Mouse (Mus musculus) ES-Bruce4 (cell line): ENCODE measurements at regions not wholly inside any gene's neighbourhood (a gene's known extent, or its start where the extent isn't known, plus 50 kb on each side); places are given as distances from the start of the nearest gene placed in this dataset.

Source experiments
- H3K27ac ChIP-seq: 2 replicates; pipeline ENCODE4 v1.5.1; 2012; ENCODE audit warnings: low read length, inconsistent platforms; ENCODE audit not compliant: insufficient read depth
- H3K27me3 ChIP-seq: 2 replicates; pipeline ENCODE4 v1.6.1; 2012; ENCODE audit warnings: mild to moderate bottlenecking, low read length, inconsistent platforms; ENCODE audit not compliant: control insufficient read depth, poor library complexity, insufficient read depth, severe bottlenecking
- H3K36me3 ChIP-seq: 2 replicates; pipeline ENCODE4 v1.6.1; 2012; ENCODE audit warnings: inconsistent platforms, mild to moderate bottlenecking, low read length, moderate library complexity; ENCODE audit not compliant: control insufficient read depth, poor library complexity, insufficient read depth, severe bottlenecking
- H3K4me1 ChIP-seq: one replicate; pipeline ENCODE4 v1.8.1; 2011; ENCODE audit warnings: low read length; ENCODE audit not compliant: control insufficient read depth, insufficient read depth
- H3K4me3 ChIP-seq: 2 replicates; pipeline ENCODE4 v1.5.1; 2011; ENCODE audit warnings: low read depth, mild to moderate bottlenecking, low read length
- H3K9ac ChIP-seq: 2 replicates; pipeline ENCODE4 v1.6.1; 2012; ENCODE audit warnings: low read depth, mild to moderate bottlenecking, inconsistent platforms; ENCODE audit not compliant: poor library complexity, severe bottlenecking
- H3K9me3 ChIP-seq: replicated peaks from 2 replicates; pipeline ENCODE4 v1.6.1; 2012; ENCODE audit warnings: mild to moderate bottlenecking, low read length, inconsistent platforms; ENCODE audit not compliant: control insufficient read depth, poor library complexity, insufficient read depth, severe bottlenecking
- CTCF ChIP-seq: IDR thresholded peaks from one replicate; pipeline ENCODE4 v1.8.1; 2011; ENCODE audit warnings: low read depth, low read length
- EP300 ChIP-seq: IDR thresholded peaks from 2 replicates; pipeline ENCODE4 v1.6.1; 2011; ENCODE audit warnings: low read depth, low read length; ENCODE audit not compliant: insufficient read depth
- POLR2A ChIP-seq: IDR thresholded peaks from one replicate; pipeline ENCODE4 v1.8.1; 2011; ENCODE audit warnings: low read length; ENCODE audit not compliant: insufficient read depth

DNA sequence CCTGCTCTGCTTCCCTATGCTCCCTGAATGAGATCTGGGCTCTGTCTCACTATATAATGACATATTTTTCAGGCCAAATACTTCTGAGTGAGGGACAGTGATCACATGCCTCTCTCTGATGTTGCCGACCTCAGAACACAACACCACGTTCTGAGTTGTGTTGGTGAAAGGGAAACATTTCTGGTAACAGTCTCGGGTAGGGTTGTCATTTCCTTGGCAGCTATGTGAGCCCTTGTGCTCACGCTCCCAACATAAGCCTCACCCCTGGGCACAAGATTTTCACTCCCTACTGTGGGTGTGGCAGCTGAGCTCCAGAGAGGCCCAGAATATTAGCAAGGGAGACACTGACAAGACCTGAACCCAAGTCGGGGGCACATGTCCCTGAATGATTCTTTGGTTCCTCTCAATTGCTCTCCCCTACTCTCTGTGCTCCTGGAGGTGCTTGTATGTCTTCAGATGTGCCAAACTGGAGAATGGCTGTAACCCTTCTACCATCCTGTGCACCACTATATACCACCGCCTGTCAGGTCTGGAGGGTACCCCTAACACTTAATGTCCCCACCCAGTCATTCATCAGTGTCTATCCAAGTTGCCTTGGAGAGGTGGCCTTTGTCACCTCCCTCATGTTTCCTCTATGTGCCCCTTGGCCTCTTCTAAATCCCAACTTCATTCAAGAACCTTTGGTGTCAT, 62.5 kb upstream of the Ampd3 start:
- TF ChIP-seq EP300 = no peak
- TF ChIP-seq CTCF = no peak
- no peak for TF ChIP-seq POLR2A
- Histone ChIP-seq H3K4me1 (no peaks in the 10 kb centered on the region), H3K27me3 (no peaks in the 10 kb centered on the region), H3K36me3 (no peaks in the 10 kb centered on the region), H3K9ac (no peak overlapping the region), H3K9me3 (no peaks in the 10 kb centered on the region), H3K27ac (no peak overlapping the region), H3K4me3 (no peak overlapping the region)

GRCm38 (mm10) chr7:110706001-110706695, 61.9 kb upstream of the Ampd3 start:
- Histone ChIP-seq H3K27ac (no peak overlapping the region), H3K36me3 (no peaks in the 10 kb centered on the region), H3K27me3 (no peaks in the 10 kb centered on the region), H3K9ac (no peak overlapping the region), H3K4me3 (no peak overlapping the region), H3K4me1 (no peaks in the 10 kb centered on the region), H3K9me3 (no peaks in the 10 kb centered on the region)
- no peak for TF ChIP-seq CTCF
- TF ChIP-seq POLR2A = no peak
- TF ChIP-seq EP300 = no peak

- no peak for TF ChIP-seq POLR2A
- TF ChIP-seq EP300 = no peak
- no peak overlapping the region for H3K27ac ChIP-seq
- no peak overlapping the region for H3K9ac ChIP-seq
- no peaks in the 10 kb centered on the region for H3K9me3 ChIP-seq
- no peak overlapping the region for H3K4me3 ChIP-seq
- H3K4me1 ChIP-seq = no peaks in the 10 kb centered on the region
- H3K27me3 ChIP-seq = no peaks in the 10 kb centered on the region
- no peaks in the 10 kb centered on the region for H3K36me3 ChIP-seq
These were observed 61.3 kb upstream of the Ampd3 start for GRCm38 (mm10) chr7:110706696-110707087.

GRCm38 (mm10) chr7:110708116-110708515, 59.9 kb upstream of the Ampd3 start:
- no peak for TF ChIP-seq CTCF
- TF ChIP-seq POLR2A = no peak
- no peak for TF ChIP-seq EP300
- no peak overlapping the region for H3K27ac ChIP-seq
- no peaks in the 10 kb centered on the region for H3K9me3 ChIP-seq
- H3K4me3 ChIP-seq = no peak overlapping the region
- no peak overlapping the region for H3K9ac ChIP-seq
- H3K36me3 ChIP-seq = no peaks in the 10 kb centered on the region
- H3K27me3 ChIP-seq = no peaks in the 10 kb centered on the region
- H3K4me1 ChIP-seq = no peaks in the 10 kb centered on the region

GRCm38 (mm10) chr7:110708781-110709180, 59.2 kb upstream of the Ampd3 start:
- Histone ChIP-seq H3K9ac (no peak overlapping the region), H3K27me3 (no peaks in the 10 kb centered on the region), H3K27ac (no peak overlapping the region), H3K9me3 (no peaks in the 10 kb centered on the region), H3K4me3 (no peak overlapping the region), H3K36me3 (no peaks in the 10 kb centered on the region), H3K4me1 (no peaks in the 10 kb centered on the region)
- TF ChIP-seq POLR2A = no peak
- no peak for TF ChIP-seq CTCF
- TF ChIP-seq EP300 = no peak

- no peak overlapping the region for H3K9ac ChIP-seq
- no peak for TF ChIP-seq POLR2A
- no peak for TF ChIP-seq CTCF
- TF ChIP-seq EP300 = no peak
- no peaks in the 10 kb centered on the region for H3K4me1 ChIP-seq
- no peaks in the 10 kb centered on the region for H3K36me3 ChIP-seq
- H3K27ac ChIP-seq = no peak overlapping the region
- no peak overlapping the region for H3K4me3 ChIP-seq
- no peaks in the 10 kb centered on the region for H3K9me3 ChIP-seq
- no peaks in the 10 kb centered on the region for H3K27me3 ChIP-seq
These were observed 58.4 kb upstream of the Ampd3 start for GRCm38 (mm10) chr7:110709606-110710005.
